Mouse (Mus musculus): ENCODE measurements around the gene Zbtb16.
A peak's percentile ranks its signal among the peaks of the same experiment; 100 is the strongest.

Gene Zbtb16

GRCm38 (mm10) chr9:48646781-48647647 is 189.0 kb downstream of the Zbtb16 start:
- peak in 1 of 2 experiments; percentile 9 for DNase-seq (ENCODE audit: low spot score in 2 of 2)

GRCm38 (mm10) chr9:48646251-48646650 is 189.8 kb downstream of the Zbtb16 start:
- DNase-seq (ENCODE audit: low spot score in 2 of 2), result peak in 1 of 2 experiments; percentile 60

- DNase-seq (ENCODE audit: low spot score in 2 of 2), result peak in 1 of 2 experiments; percentile 9
These were observed 190.3 kb downstream of the Zbtb16 start for GRCm38 (mm10) chr9:48645648-48646126.

GRCm38 (mm10) chr9:48644926-48645647 is 190.9 kb downstream of the Zbtb16 start:
- DNase-seq (ENCODE audit: low spot score in 2 of 2), result peak in 1 of 2 experiments; percentile 18

GRCm38 (mm10) chr9:48644376-48644775 is 191.6 kb downstream of the Zbtb16 start:
- peak in 1 of 2 experiments; percentile 6 for DNase-seq (ENCODE audit: low spot score in 2 of 2)

GRCm38 (mm10) chr9:48641636-48642035 is 194.4 kb downstream of the Zbtb16 start:
- DNase-seq (ENCODE audit: low spot score in 2 of 2), result peak in 1 of 2 experiments; percentile 4

GRCm38 (mm10) chr9:48640881-48641280 is 195.1 kb downstream of the Zbtb16 start:
- DNase-seq (ENCODE audit: low spot score in 2 of 2), result peak in 1 of 2 experiments; percentile 2

GRCm38 (mm10) chr9:48638176-48638803 is 197.7 kb downstream of the Zbtb16 start:
- DNase-seq (ENCODE audit: low spot score in 2 of 2), result peak in 1 of 2 experiments; percentile 4

GRCm38 (mm10) chr9:48637161-48637560 is 198.9 kb downstream of the Zbtb16 start:
- no peak for DNase-seq (ENCODE audit: low spot score in 2 of 2)

- DNase-seq (ENCODE audit: low spot score in 2 of 2), result no peak
These were observed 200.3 kb downstream of the Zbtb16 start for GRCm38 (mm10) chr9:48635576-48636350.

- no peak for DNase-seq (ENCODE audit: low spot score in 2 of 2)
These were observed 202.9 kb downstream of the Zbtb16 start for GRCm38 (mm10) chr9:48633147-48633546.

GRCm38 (mm10) chr9:48619268-48619667 is 216.8 kb downstream of the Zbtb16 start:
- no peak for DNase-seq (ENCODE audit: low spot score in 2 of 2)

GRCm38 (mm10) chr9:48618589-48618988 is 217.4 kb downstream of the Zbtb16 start:
- peak; percentile 21 to 65 for DNase-seq (ENCODE audit: low spot score in 2 of 2)

- no peak for DNase-seq (ENCODE audit: low spot score in 2 of 2)
These were observed 217.9 kb downstream of the Zbtb16 start for GRCm38 (mm10) chr9:48618111-48618510.

GRCm38 (mm10) chr9:48617511-48618010 is 218.5 kb downstream of the Zbtb16 start:
- DNase-seq (ENCODE audit: low spot score in 2 of 2), result no peak

GRCm38 (mm10) chr9:48613221-48613620 is 222.8 kb downstream of the Zbtb16 start:
- DNase-seq (ENCODE audit: low spot score in 2 of 2), result no peak

GRCm38 (mm10) chr9:48612542-48612941 is 223.5 kb downstream of the Zbtb16 start:
- DNase-seq (ENCODE audit: low spot score in 2 of 2), result no peak

- no peak for DNase-seq (ENCODE audit: low spot score in 2 of 2)
These were observed 225.0 kb downstream of the Zbtb16 start for GRCm38 (mm10) chr9:48611032-48611431.

GRCm38 (mm10) chr9:48609734-48610133 is 226.3 kb downstream of the Zbtb16 start:
- DNase-seq (ENCODE audit: low spot score in 2 of 2), result no peak

GRCm38 (mm10) chr9:48607417-48607816 is 228.6 kb downstream of the Zbtb16 start:
- no peak for DNase-seq (ENCODE audit: low spot score in 2 of 2)

GRCm38 (mm10) chr9:48606171-48606570 is 229.9 kb downstream of the Zbtb16 start:
- DNase-seq (ENCODE audit: low spot score in 2 of 2), result no peak

All from spleen, postnatal 10 days (tissue).